Mouse (Mus musculus): ENCODE measurements around the gene Grsf1.

The Grsf1 gene

GRCm38 (mm10) chr5:88627545-88627944, 48.4 kb downstream of the Grsf1 start:
- no peak for DNase-seq

GRCm38 (mm10) chr5:88616988-88617387, 59.0 kb downstream of the Grsf1 start:
- DNase-seq = no peak

- no peak for DNase-seq
Observed at GRCm38 (mm10) chr5:88614129-88614528, 61.8 kb downstream of the Grsf1 start.
